Mouse (Mus musculus) hindbrain, embryonic 16.5 days (tissue): ENCODE data around the gene Slc12a7. TPM values are rescaled to one million over a fixed set of nuclear protein-coding genes. Genes with fewer than 3 reads are reported as not detected.

ENCODE experiments used
- ATAC-seq: fragments of 200-750 bp; cut with Nextera tagmentation; 2 replicates; pipeline ENCODE4 v1.8.0; 2017; ENCODE audit warnings: moderate TSS enrichment, moderate library complexity
- H3K27ac ChIP-seq: fragments of 300-500 bp; sonication (generic); 2 replicates; pipeline ENCODE4 v1.5.1; 2014; ENCODE audit warnings: low read depth, mild to moderate bottlenecking, control low read depth, low read length, moderate library complexity
- H3K27me3 ChIP-seq: fragments of 300-500 bp; sonication (generic); replicated peaks from 2 replicates; pipeline ENCODE4 v1.6.1; 2014; ENCODE audit warnings: low read length; ENCODE audit not compliant: control insufficient read depth, insufficient read depth
- H3K36me3 ChIP-seq: fragments of 300-500 bp; sonication (generic); 2 replicates; pipeline ENCODE4 v1.6.1; 2014; ENCODE audit warnings: mild to moderate bottlenecking, low read length, moderate library complexity, mixed read lengths; ENCODE audit not compliant: control insufficient read depth, insufficient read depth
- H3K4me1 ChIP-seq: fragments of 300-500 bp; sonication (generic); 2 replicates; pipeline ENCODE4 v1.6.1; 2014; ENCODE audit warnings: low read depth, low read length; ENCODE audit not compliant: control insufficient read depth, insufficient read depth
- H3K4me2 ChIP-seq: fragments of 300-500 bp; sonication (generic); 2 replicates; pipeline ENCODE4 v1.6.1; 2014; ENCODE audit warnings: mild to moderate bottlenecking, low read length, control low read depth, moderate library complexity
- H3K4me3 ChIP-seq: fragments of 300-500 bp; sonication (generic); 2 replicates; pipeline ENCODE4 v1.5.1; 2014; ENCODE audit warnings: mild to moderate bottlenecking, low read length, control low read depth, moderate library complexity
- H3K9ac ChIP-seq: fragments of 300-500 bp; sonication (generic); 2 replicates; pipeline ENCODE4 v1.6.1; 2014; ENCODE audit warnings: low read depth, mild to moderate bottlenecking, control low read depth, low read length, moderate library complexity
- H3K9me3 ChIP-seq: fragments of 300-500 bp; sonication (generic); 2 replicates; pipeline ENCODE4 v1.6.1; 2014; ENCODE audit warnings: mild to moderate bottlenecking, low read length, moderate library complexity; ENCODE audit not compliant: control insufficient read depth
- WGBS: fragments of 180-500 bp; shearing (Covaris S2); extraction: QIAGEN DNeasy Blood & Tissue Kit; methylation state at CpG from one replicate; pipeline ENCODE4 v1.1.7; 2014; 5-methylcytosine and 5-hydroxymethylcytosine counted together
- polyA plus RNA-seq: library from polyadenylated mRNA; unstranded; fragments of >200 nt; fragmentation: Nextera tagmentation; extraction: Ambion mirVana; gene quantifications from 2 replicates; pipeline ENCODE4 v1.2.1, GENCODE M21; 2015

The Slc12a7 gene
- polyA plus RNA-seq, 1 experiment from 2014 or later = 7.7 TPM

- H3K4me3 ChIP-seq = no peak overlapping the region
- no peaks in the 10 kb centered on the region for H3K27me3 ChIP-seq
- no peaks in the 10 kb centered on the region for H3K36me3 ChIP-seq
- H3K4me1 ChIP-seq = no peaks in the 10 kb centered on the region
- WGBS = 96% methylated on average over 3 of the region's 3 CpGs
- H3K9ac ChIP-seq = no peak overlapping the region
- ATAC-seq = no peak
- no peak overlapping the region for H3K4me2 ChIP-seq
- H3K27ac ChIP-seq = no peak overlapping the region
- no peaks in the 10 kb centered on the region for H3K9me3 ChIP-seq
Measured at GRCm38 (mm10) chr13:73812936-73813335, 80.0 kb downstream of the Slc12a7 start.

- 83% methylated on average over 7 of the region's 7 CpGs for WGBS
- no peaks in the 10 kb centered on the region for H3K4me1 ChIP-seq
- no peak; the same call in 1 of the 2 replicates for ATAC-seq
- no peak overlapping the region for H3K4me3 ChIP-seq
- no peak overlapping the region for H3K9ac ChIP-seq
- no peak overlapping the region for H3K4me2 ChIP-seq
- H3K36me3 ChIP-seq = no peaks in the 10 kb centered on the region
- H3K9me3 ChIP-seq = no peaks in the 10 kb centered on the region
- H3K27ac ChIP-seq = no peak overlapping the region
- H3K27me3 ChIP-seq = no peaks in the 10 kb centered on the region
Measured at GRCm38 (mm10) chr13:73814181-73814580, 81.3 kb downstream of the Slc12a7 start.

- no peaks in the 10 kb centered on the region for H3K9me3 ChIP-seq
- no peak overlapping the region for H3K27ac ChIP-seq
- no peaks in the 10 kb centered on the region for H3K4me1 ChIP-seq
- H3K4me2 ChIP-seq = no peak overlapping the region
- no peaks in the 10 kb centered on the region for H3K27me3 ChIP-seq
- no peak for ATAC-seq
- WGBS = 63% methylated on average over 6 of the region's 6 CpGs
- H3K4me3 ChIP-seq = no peak overlapping the region
- H3K9ac ChIP-seq = no peak overlapping the region
- H3K36me3 ChIP-seq = peaks cover 3% of the 10 kb centered on the region; the same call in 1 of the 2 replicates
Measured at GRCm38 (mm10) chr13:73816338-73816737, 83.4 kb downstream of the Slc12a7 start.

GRCm38 (mm10) chr13:73818921-73819320, 86.0 kb downstream of the Slc12a7 start:
- H3K4me2 ChIP-seq = no peak overlapping the region
- H3K9me3 ChIP-seq = no peaks in the 10 kb centered on the region
- no peak overlapping the region for H3K27ac ChIP-seq
- no peak overlapping the region for H3K4me3 ChIP-seq
- WGBS = 69% methylated on average over 3 of the region's 3 CpGs
- no peak overlapping the region for H3K9ac ChIP-seq
- no peaks in the 10 kb centered on the region for H3K4me1 ChIP-seq
- peaks cover 3% of the 10 kb centered on the region; the same call in 1 of the 2 replicates for H3K36me3 ChIP-seq
- no peak for ATAC-seq
- H3K27me3 ChIP-seq = no peaks in the 10 kb centered on the region

- no peak for ATAC-seq
- WGBS = 96% methylated on average over 7 of the region's 7 CpGs
Measured at GRCm38 (mm10) chr13:73821251-73821650, 88.4 kb downstream of the Slc12a7 start.

GRCm38 (mm10) chr13:73822187-73822800, 89.4 kb downstream of the Slc12a7 start:
- 61% methylated on average over 4 of the region's 4 CpGs for WGBS
- no peak for ATAC-seq
- H3K27ac ChIP-seq = no peak overlapping the region
- H3K9me3 ChIP-seq = no peaks in the 10 kb centered on the region
- no peak overlapping the region for H3K4me2 ChIP-seq
- H3K4me1 ChIP-seq = no peaks in the 10 kb centered on the region
- no peak overlapping the region for H3K9ac ChIP-seq
- H3K27me3 ChIP-seq = no peaks in the 10 kb centered on the region
- H3K4me3 ChIP-seq = no peak overlapping the region
- H3K36me3 ChIP-seq = peaks cover 6% of the 10 kb centered on the region; the same call in 1 of the 2 replicates

More at GRCm38 (mm10) chr13:73821251-73821650, 88.4 kb downstream of the Slc12a7 start:
- H3K4me1 ChIP-seq = no peaks in the 10 kb centered on the region
- no peaks in the 10 kb centered on the region for H3K27me3 ChIP-seq
- peaks cover 3% of the 10 kb centered on the region; the same call in 1 of the 2 replicates for H3K36me3 ChIP-seq
- H3K4me2 ChIP-seq = no peak overlapping the region
- H3K9ac ChIP-seq = no peak overlapping the region
- no peak overlapping the region for H3K4me3 ChIP-seq
- H3K27ac ChIP-seq = no peak overlapping the region
- no peaks in the 10 kb centered on the region for H3K9me3 ChIP-seq

- H3K9me3 ChIP-seq = no peaks in the 10 kb centered on the region
- no peak overlapping the region for H3K4me3 ChIP-seq
- peaks cover 6% of the 10 kb centered on the region; the same call in 1 of the 2 replicates for H3K36me3 ChIP-seq
- H3K9ac ChIP-seq = no peak overlapping the region
- 84% methylated on average over 6 of the region's 6 CpGs for WGBS
- H3K4me2 ChIP-seq = no peak overlapping the region
- no peaks in the 10 kb centered on the region for H3K27me3 ChIP-seq
- ATAC-seq = no peak
- H3K4me1 ChIP-seq = peaks cover 2% of the 10 kb centered on the region; the same call in 1 of the 2 replicates
- no peak overlapping the region for H3K27ac ChIP-seq
Measured at GRCm38 (mm10) chr13:73823711-73824110, 90.8 kb downstream of the Slc12a7 start.

GRCm38 (mm10) chr13:73827243-73827642, 94.3 kb downstream of the Slc12a7 start:
- Histone ChIP-seq H3K27ac (no peak overlapping the region), H3K4me3 (no peak overlapping the region), H3K27me3 (no peaks in the 10 kb centered on the region), H3K36me3 (0 out of 2 replicates have a peak, but pooled peaks cover 3% of the 10 kb centered on the region), H3K9me3 (no peaks in the 10 kb centered on the region), H3K4me1 (peaks cover 2% of the 10 kb centered on the region; the same call in 1 of the 2 replicates), H3K4me2 (no peak overlapping the region), H3K9ac (no peak overlapping the region)
- peak; percentile 48; the same call in 1 of the 2 replicates for ATAC-seq
- WGBS = 59% methylated on average over 8 of the region's 8 CpGs

- Histone ChIP-seq H3K4me1 (peaks cover 8% of the 10 kb centered on the region), H3K4me2 (no peak overlapping the region), H3K4me3 (no peak overlapping the region), H3K27ac (no peak overlapping the region), H3K27me3 (no peaks in the 10 kb centered on the region), H3K9me3 (no peaks in the 10 kb centered on the region), H3K36me3 (0 out of 2 replicates have a peak, but pooled peaks cover 2% of the 10 kb centered on the region), H3K9ac (no peak overlapping the region)
- 0% methylated on average over 2 of the region's 2 CpGs for WGBS
- 0 out of 2 replicates have a peak, but pooled peaks have one; percentile 16 for ATAC-seq
Measured at GRCm38 (mm10) chr13:73831486-73831885, 98.6 kb downstream of the Slc12a7 start.
